Mouse (Mus musculus): ENCODE results near the gene Elk4. TPM values are rescaled to one million over a fixed set of nuclear protein-coding genes. Genes with fewer than 3 reads are reported as not detected.

Gene Elk4
- polyA plus RNA-seq, 1 experiment = 18.6 TPM

- WGBS = 88% methylated on average over 7 of the region's 7 CpGs
- H3K4me3 ChIP-seq (replicated peaks; ENCODE audit: insufficient read depth, low read depth, low read length) = no peak overlapping the region
- no peak for DNase-seq
- no peak overlapping the region for H3K27ac ChIP-seq (ENCODE audit: insufficient read depth, low read length)
- H3K27me3 ChIP-seq (ENCODE audit: control insufficient read depth, insufficient read depth, low read length) = peaks cover 1% of the 10 kb centered on the region; the same call in 1 of the 2 replicates
- TF ChIP-seq POLR2A (IDR thresholded peaks at IDR 0.05; ENCODE audit: borderline replicate concordance, insufficient read depth, low read length) (no peak), CTCF (IDR thresholded peaks at IDR 0.05; ENCODE audit: borderline replicate concordance, insufficient read depth, low read depth, low read length) (no peak)
- no peaks in the 10 kb centered on the region; the same call in 1 of the 2 replicates for H3K4me1 ChIP-seq (ENCODE audit: control insufficient read depth, insufficient read depth, low read length)
Observed at GRCm38 (mm10) chr1:131967336-131967735, 40.1 kb upstream of the Elk4 start.

DNA sequence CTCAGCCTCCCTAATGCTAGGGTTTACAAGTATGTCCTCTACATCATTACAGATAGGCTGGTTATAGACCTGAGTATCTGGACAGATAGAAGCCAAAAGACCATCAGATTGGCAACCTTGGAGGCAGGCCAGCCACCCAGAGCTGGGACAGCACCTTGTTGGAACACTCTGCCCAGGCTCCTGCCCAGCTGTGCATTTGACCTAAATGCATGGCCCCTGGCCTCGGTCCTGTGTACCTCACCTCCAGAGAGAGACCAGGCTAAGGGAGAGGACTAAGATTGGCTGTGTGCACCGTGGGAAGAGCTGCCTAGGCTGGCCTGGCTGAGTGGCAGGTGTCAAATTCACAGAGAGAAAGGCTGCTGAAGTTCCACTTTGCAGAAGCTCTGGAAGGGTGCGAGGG lies 38.9 kb upstream of the Elk4 start:
- 27% methylated on average over 3 of the region's 3 CpGs for whole genome bisulfite sequencing
- no peak overlapping the region for H3K27ac ChIP-seq (ENCODE audit: insufficient read depth, low read length)

DNA sequence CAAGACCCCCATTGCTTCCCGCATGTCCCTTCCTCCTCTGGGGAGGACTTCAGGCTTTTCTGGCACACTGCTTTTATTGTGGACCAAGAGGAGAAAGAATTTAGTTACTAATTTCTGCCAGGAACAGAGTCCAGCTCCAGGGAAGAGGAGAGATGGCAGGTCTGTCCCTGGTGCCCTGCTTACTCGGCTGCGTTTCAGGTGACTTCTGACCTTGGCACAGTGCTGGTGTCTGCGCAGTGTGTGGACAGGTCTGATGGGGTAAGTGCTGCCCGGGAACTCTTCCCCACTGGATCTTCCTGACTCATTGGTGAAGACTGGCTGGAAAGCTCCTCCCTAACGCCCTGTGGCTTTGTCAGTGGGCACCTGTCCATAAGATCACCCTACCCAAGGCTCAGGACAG lies 38.4 kb upstream of the Elk4 start:
- no peak for DNase-seq
- H3K4me1 ChIP-seq (ENCODE audit: control insufficient read depth, insufficient read depth, low read length) = no peaks in the 10 kb centered on the region; the same call in 1 of the 2 replicates
- 51% methylated on average over 6 of the region's 6 CpGs for WGBS

More for the DNA sequence above, 38.9 kb upstream of the Elk4 start:
- TF ChIP-seq POLR2A (IDR thresholded peaks at IDR 0.05; ENCODE audit: borderline replicate concordance, insufficient read depth, low read length) (no peak), CTCF (IDR thresholded peaks at IDR 0.05; ENCODE audit: borderline replicate concordance, insufficient read depth, low read depth, low read length) (no peak)
- peaks cover under 1% of the 10 kb centered on the region; the same call in 1 of the 2 replicates for H3K27me3 ChIP-seq (ENCODE audit: control insufficient read depth, insufficient read depth, low read length)
- H3K4me3 ChIP-seq (replicated peaks; ENCODE audit: insufficient read depth, low read depth, low read length) = no peak overlapping the region
- no peak for DNase-seq
- no peaks in the 10 kb centered on the region; the same call in 1 of the 2 replicates for H3K4me1 ChIP-seq (ENCODE audit: control insufficient read depth, insufficient read depth, low read length)

GRCm38 (mm10) chr1:131969825-131970224 lies 37.6 kb upstream of the Elk4 start:
- DNase-seq = no peak
- Histone ChIP-seq H3K4me3 (replicated peaks; ENCODE audit: insufficient read depth, low read depth, low read length) (no peak overlapping the region), H3K27me3 (ENCODE audit: control insufficient read depth, insufficient read depth, low read length) (no peaks in the 10 kb centered on the region), H3K27ac (ENCODE audit: insufficient read depth, low read length) (no peak overlapping the region), H3K4me1 (ENCODE audit: control insufficient read depth, insufficient read depth, low read length) (no peaks in the 10 kb centered on the region; the same call in 1 of the 2 replicates)
- TF ChIP-seq CTCF (IDR thresholded peaks at IDR 0.05; ENCODE audit: borderline replicate concordance, insufficient read depth, low read depth, low read length) (no peak), POLR2A (IDR thresholded peaks at IDR 0.05; ENCODE audit: borderline replicate concordance, insufficient read depth, low read length) (no peak)
- WGBS = 75% methylated on average over 4 of the region's 4 CpGs

More for the DNA sequence above, 38.4 kb upstream of the Elk4 start:
- no peak overlapping the region for H3K4me3 ChIP-seq (replicated peaks; ENCODE audit: insufficient read depth, low read depth, low read length)
- TF ChIP-seq POLR2A (IDR thresholded peaks at IDR 0.05; ENCODE audit: borderline replicate concordance, insufficient read depth, low read length) (no peak), CTCF (IDR thresholded peaks at IDR 0.05; ENCODE audit: borderline replicate concordance, insufficient read depth, low read depth, low read length) (no peak)
- no peaks in the 10 kb centered on the region; the same call in 1 of the 2 replicates for H3K27me3 ChIP-seq (ENCODE audit: control insufficient read depth, insufficient read depth, low read length)
- H3K27ac ChIP-seq (ENCODE audit: insufficient read depth, low read length) = no peak overlapping the region

- Histone ChIP-seq H3K27ac (ENCODE audit: insufficient read depth, low read length) (no peak overlapping the region), H3K27me3 (ENCODE audit: control insufficient read depth, insufficient read depth, low read length) (no peaks in the 10 kb centered on the region), H3K4me3 (replicated peaks; ENCODE audit: insufficient read depth, low read depth, low read length) (no peak overlapping the region), H3K4me1 (ENCODE audit: control insufficient read depth, insufficient read depth, low read length) (no peaks in the 10 kb centered on the region; the same call in 1 of the 2 replicates)
- WGBS = 76% methylated on average over 5 of the region's 5 CpGs
- DNase-seq = no peak
- TF ChIP-seq POLR2A (IDR thresholded peaks at IDR 0.05; ENCODE audit: borderline replicate concordance, insufficient read depth, low read length) (no peak), CTCF (IDR thresholded peaks at IDR 0.05; ENCODE audit: borderline replicate concordance, insufficient read depth, low read depth, low read length) (no peak)
Observed at GRCm38 (mm10) chr1:131970322-131970660, 37.1 kb upstream of the Elk4 start.

DNA sequence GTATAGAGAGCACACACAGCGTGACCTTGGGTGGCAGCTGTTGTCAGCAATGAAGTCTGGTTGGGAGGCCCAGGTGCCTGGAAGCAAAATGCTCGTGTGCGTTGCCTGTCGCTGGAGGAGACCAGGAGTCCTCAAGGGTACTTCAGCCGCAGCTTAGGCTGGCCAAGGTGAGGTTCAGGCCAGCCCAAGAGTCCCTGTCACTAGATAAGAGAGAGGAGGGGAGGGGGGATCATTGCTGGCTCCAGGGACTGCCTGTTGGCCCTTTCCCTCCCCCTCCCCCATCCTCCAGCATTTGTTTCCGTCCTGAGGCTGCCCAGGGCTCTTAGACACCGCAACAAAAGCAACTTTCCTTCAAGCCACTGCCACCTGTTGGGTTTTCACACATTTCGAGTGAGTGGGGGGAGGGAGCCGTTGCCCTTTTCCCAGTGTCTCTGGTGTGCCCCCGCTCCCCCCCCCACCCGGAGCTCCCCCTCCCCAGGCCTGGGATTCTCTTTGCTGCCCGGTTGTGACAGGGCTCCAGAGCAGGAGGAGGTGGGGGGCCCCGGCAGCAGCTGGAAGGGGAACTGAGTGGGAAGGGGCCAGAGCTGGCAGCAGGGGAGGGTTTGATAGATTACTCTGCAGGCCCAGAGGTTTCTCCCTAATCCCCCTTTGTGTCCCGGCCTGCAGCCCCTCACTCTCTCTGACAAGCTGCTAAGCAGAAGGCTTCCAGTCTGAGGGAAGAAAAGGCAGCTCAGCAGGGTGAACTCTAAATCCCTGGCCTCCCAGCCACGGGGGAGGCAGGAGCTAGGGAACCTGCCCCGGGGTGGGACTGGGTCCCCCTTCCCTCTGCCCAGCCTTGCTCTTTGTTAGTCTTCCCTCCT lies 36.5 kb upstream of the Elk4 start:
- TF ChIP-seq CTCF (IDR thresholded peaks at IDR 0.05; ENCODE audit: borderline replicate concordance, insufficient read depth, low read depth, low read length) = no peak
- TF ChIP-seq POLR2A (IDR thresholded peaks at IDR 0.05; ENCODE audit: borderline replicate concordance, insufficient read depth, low read length) = no peak
- H3K4me3 ChIP-seq (replicated peaks; ENCODE audit: insufficient read depth, low read depth, low read length) = no peak overlapping the region
- 30% methylated on average over 16 of the region's 16 CpGs for WGBS
- no peaks in the 10 kb centered on the region; the same call in 1 of the 2 replicates for H3K4me1 ChIP-seq (ENCODE audit: control insufficient read depth, insufficient read depth, low read length)
- H3K27ac ChIP-seq (ENCODE audit: insufficient read depth, low read length) = no peak overlapping the region
- no peaks in the 10 kb centered on the region for H3K27me3 ChIP-seq (ENCODE audit: control insufficient read depth, insufficient read depth, low read length)
- DNase-seq = no peak

- Histone ChIP-seq H3K4me3 (replicated peaks; ENCODE audit: insufficient read depth, low read depth, low read length) (no peak overlapping the region), H3K27ac (ENCODE audit: insufficient read depth, low read length) (no peak overlapping the region), H3K27me3 (ENCODE audit: control insufficient read depth, insufficient read depth, low read length) (no peaks in the 10 kb centered on the region), H3K4me1 (ENCODE audit: control insufficient read depth, insufficient read depth, low read length) (no peaks in the 10 kb centered on the region; the same call in 1 of the 2 replicates)
- WGBS = 54% methylated on average over 15 of the region's 15 CpGs
- no peak for DNase-seq
- TF ChIP-seq CTCF (IDR thresholded peaks at IDR 0.05; ENCODE audit: borderline replicate concordance, insufficient read depth, low read depth, low read length) (no peak), POLR2A (IDR thresholded peaks at IDR 0.05; ENCODE audit: borderline replicate concordance, insufficient read depth, low read length) (no peak)
Observed at GRCm38 (mm10) chr1:131971771-131972497, 35.5 kb upstream of the Elk4 start.

Data from cerebellum, adult 2 months (tissue).